Mouse (Mus musculus): ENCODE measurements around the gene Slc39a9.
A peak's percentile ranks its signal among the peaks of the same experiment; 100 is the strongest.

GRCm38 (mm10) chr12:80698526-80699143, 55.0 kb downstream of the Slc39a9 start:
- peak; percentile 70; the same call in 2 of the 3 replicates for TF ChIP-seq TAL1 (IDR thresholded peaks at IDR 0.05; ENCODE audit: low read length)
- TF ChIP-seq GATA1 (IDR thresholded peaks at IDR 0.05; ENCODE audit: low read length): 0 out of 2 replicates have a peak, but pooled peaks have one; percentile 34

Measured in erythroblast, embryonic 14.5 days (primary cell).